Mouse (Mus musculus) lung, adult 2 months (tissue): Measurements from ENCODE around the gene Tmpo. TPM values are rescaled to one million over a fixed set of nuclear protein-coding genes. Genes with fewer than 3 reads are reported as not detected.

Experiments
- DNase-seq: peaks from one replicate; pipeline ENCODE4 v3.0.0; 2022
- H3K4me1 ChIP-seq: fragments of 200-500 bp; 2 replicates; pipeline ENCODE4 v1.6.1; 2011; ENCODE audit warnings: low read length; ENCODE audit not compliant: control insufficient read depth, insufficient read depth
- H3K4me3 ChIP-seq: fragments of 200-500 bp; replicated peaks from 2 replicates; pipeline ENCODE3; 2011; ENCODE audit warnings: low read depth, mild to moderate bottlenecking, control low read depth, low read length; ENCODE audit errors: extremely low read depth
- CTCF ChIP-seq: fragments of 200-500 bp; IDR thresholded peaks from 2 replicates; pipeline ENCODE4 v1.5.1; 2011; ENCODE audit warnings: mild to moderate bottlenecking, low read length, control low read depth; ENCODE audit not compliant: insufficient read depth
- POLR2A ChIP-seq: fragments of 200-500 bp; IDR thresholded peaks from 2 replicates; pipeline ENCODE4 v1.6.1; 2011; ENCODE audit warnings: low read depth, mild to moderate bottlenecking, control low read depth, low read length, borderline replicate concordance; ENCODE audit errors: extremely low read depth
- WGBS: fragments of 180-500 bp; shearing (Covaris S2); methylation state at CpG from one replicate; pipeline ENCODE4 v1.1.7; 2018; 5-methylcytosine and 5-hydroxymethylcytosine counted together
- polyA plus RNA-seq: library from polyadenylated mRNA; depleted of rRNA; stranded (reverse); fragments of >200 nt; gene quantifications from 2 replicates; pipeline ENCODE4 v1.2.3, GENCODE M21; 2012

Gene Tmpo
- polyA plus RNA-seq, 1 experiment = 40.4 TPM

DNA sequence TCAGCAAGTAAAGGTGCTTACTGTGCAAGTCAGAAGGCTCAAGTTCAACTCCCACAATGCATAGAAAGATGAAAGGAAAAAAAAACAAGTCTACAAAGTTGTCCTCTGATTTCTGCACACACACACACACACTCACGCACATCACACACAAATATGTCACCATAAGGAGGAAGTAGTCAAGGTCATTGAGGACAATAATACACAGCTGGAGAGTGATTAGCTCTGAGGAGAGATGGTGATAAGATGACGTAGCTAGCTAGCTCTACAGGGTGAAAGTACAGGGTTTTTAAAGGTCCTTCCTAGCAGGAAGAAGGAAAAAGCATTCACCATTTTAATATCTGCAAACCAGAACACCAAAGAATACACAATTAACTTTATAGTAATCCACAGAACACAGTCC is 53.7 kb downstream of the Tmpo start:
- no peak for DNase-seq
- WGBS = 43% methylated on average over 2 of the region's 2 CpGs
- Histone ChIP-seq H3K4me3 (no peak overlapping the region), H3K4me1 (no peaks in the 10 kb centered on the region)
- TF ChIP-seq CTCF (no peak), POLR2A (no peak)

DNA sequence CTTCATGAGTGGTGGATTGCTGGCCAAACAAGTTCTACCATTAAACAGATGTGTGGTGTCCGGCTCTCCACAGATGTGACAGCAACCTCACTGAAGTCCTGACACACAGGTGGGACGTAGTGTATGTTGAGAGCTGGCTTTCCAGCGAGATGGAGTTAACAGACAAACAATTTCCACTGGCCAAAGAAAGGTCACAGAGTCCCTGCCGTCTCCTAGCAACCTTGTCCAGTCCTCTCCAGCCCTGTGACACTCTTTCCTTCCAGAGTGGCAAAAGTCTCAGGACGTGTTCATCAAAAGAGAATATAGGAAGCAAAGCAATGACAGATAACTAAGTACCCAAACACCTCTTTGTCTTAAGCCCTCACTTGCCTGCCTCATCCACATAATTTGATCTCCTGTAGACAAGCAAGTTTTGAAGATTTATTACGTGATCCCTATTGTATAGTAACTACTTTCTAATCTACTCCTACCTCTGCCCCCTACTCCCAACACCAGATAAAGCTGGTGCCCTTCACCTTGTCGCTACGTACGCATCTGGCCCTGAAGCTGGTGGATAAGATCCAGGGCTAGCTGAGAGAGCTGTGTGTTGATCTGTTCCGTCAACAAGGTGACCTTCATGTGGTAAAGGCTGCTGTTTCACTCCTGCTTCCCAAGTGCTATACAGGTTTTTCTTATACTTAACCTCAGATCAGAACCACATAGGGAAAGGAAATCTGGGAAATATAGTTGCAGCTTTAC is 54.3 kb downstream of the Tmpo start:
- WGBS = 60% methylated on average over 10 of the region's 10 CpGs
- TF ChIP-seq CTCF (no peak), POLR2A (no peak)
- DNase-seq = no peak
- H3K4me1 ChIP-seq = peaks cover 3% of the 10 kb centered on the region; the same call in 1 of the 2 replicates
- no peak overlapping the region for H3K4me3 ChIP-seq

DNA sequence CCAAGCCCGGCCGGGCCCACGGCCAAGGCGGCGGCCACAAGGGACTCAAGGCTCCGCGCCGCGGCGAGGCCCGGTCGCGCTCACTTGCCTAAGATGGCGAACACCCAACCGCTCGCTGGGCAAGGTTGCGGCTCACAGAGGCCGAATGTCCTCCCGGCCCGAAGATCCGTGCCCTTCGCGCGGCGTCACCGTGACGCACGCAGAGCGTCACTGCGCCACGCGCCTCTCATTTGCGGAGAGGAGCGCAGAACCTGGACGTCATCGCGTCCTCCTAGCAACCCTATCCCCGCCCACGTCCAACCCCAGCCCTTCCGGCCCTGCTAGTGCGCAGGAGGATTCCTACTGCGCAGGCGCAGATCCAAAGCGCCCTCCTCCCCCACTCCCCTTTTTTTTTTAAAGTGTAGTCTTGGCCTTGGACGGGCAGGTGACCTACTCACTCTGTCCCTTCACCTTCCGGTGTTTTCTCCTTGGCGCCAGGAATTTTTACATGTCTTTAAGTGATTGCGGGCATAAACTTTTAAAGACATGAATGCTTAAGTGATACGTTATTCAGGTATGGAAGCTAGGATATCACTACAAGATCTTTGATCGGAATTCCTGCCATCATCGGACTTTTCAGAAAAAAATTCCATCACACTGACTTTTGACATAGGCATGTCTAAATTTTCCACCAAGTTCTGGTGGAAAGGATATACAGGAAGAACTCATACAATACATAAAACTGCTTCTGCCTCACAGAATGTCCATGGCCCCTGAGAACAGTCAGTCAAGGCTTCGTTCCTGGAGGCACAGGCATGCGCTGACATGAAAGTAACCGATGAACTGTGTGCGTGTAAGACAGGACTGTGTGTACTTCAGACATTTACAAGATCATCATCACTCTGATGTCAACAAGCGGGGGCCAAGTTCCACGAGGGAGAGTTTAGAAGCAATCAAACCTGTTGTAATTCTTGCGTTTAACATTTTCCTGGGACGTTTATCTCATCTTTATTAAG is 57.0 kb downstream of the Tmpo start, which contains the start of gene Slc25a3:
Gene Slc25a3, minus strand, starts transcription at position 232 of the 995 bp plus-strand sequence.
- Histone ChIP-seq H3K4me1 (peaks cover 3% of the 10 kb centered on the region; the same call in 1 of the 2 replicates), H3K4me3 (peak within 1 kb of the TSS; percentile 90)
- TF ChIP-seq CTCF (no peak), POLR2A (peak; percentile 99)
- DNase-seq = peak; percentile 98
- WGBS = 8% methylated on average over 59 of the region's 59 CpGs

DNA sequence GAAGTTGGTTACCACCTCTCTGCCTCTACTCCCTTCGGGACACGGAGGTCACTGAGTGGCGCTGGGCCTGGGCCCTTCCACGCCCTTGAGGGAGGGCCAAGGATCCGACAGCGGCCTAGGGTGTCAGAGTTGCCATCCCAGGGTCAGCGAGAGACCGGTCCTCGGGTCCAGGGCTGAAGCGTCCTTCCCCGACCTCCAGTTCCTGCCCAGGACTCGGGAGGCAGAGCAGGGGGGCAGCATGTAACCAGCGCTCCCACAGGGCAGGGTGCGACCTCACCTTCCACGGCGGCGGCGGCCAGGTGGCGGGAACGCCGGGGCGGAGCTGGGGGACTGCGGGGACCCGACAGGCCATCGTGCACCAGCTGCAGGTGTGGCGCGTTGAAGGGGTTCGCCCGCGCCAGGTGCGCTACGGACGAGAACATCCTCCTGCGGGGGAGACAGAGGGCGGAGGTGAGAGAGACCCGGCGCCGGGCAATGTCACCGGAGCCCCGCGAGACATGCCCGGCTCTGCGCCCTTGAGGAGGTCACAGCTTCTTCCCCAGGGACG is 57.8 kb downstream of the Tmpo start:
- WGBS = under 1% methylated on average over 44 of the region's 44 CpGs
- Histone ChIP-seq H3K4me3 (peak overlapping the region; percentile 90), H3K4me1 (peaks cover 3% of the 10 kb centered on the region; the same call in 1 of the 2 replicates)
- TF ChIP-seq POLR2A (no peak), CTCF (no peak)
- no peak for DNase-seq

DNA sequence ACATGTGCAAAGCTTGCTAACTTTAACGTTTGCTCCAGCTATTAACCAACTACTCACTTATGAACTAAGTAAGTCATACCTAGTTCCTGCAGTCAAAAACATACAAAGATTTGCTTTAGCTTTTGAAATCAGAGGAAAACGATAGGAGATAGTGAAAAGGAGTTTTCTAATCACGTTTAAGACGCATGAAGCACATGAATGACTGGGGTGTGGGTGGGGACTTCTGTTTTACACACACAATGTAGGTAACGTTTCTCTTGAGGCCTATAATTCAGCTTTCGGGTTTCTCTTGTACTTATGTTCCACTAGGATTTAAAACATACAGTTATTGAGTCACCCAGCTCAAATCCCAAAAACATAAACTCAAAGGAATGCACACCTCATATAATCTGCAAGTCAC is 58.5 kb downstream of the Tmpo start:
- peak overlapping the region; percentile 9 for H3K4me3 ChIP-seq
- no peak for TF ChIP-seq POLR2A
- TF ChIP-seq CTCF = no peak
- H3K4me1 ChIP-seq = peaks cover 3% of the 10 kb centered on the region; the same call in 1 of the 2 replicates
- WGBS = 13% methylated on average over 6 of the region's 6 CpGs
- no peak for DNase-seq

DNA sequence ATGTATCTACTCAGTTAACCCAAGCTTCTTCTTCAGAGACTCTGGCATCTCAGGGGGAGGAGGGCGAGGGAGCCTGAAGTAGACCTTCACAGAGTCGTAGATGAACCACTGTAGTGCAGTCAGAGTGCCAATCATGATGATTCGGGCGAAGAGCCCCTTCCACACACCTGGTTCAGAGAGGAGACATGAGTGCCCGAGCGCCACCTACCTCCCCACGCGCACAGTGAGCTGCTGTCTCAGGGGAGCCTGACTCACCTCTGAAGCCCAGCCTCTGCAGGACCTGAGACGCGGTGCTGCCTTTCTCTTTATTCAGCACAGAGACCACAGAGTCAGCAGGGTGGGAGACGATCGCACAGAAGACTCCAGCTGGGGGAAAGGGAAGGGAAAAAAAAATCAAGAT is 64.2 kb downstream of the Tmpo start:
- TF ChIP-seq POLR2A (no peak), CTCF (no peak)
- H3K4me1 ChIP-seq = peaks cover 1% of the 10 kb centered on the region; the same call in 1 of the 2 replicates
- 91% methylated on average over 12 of the region's 12 CpGs for WGBS
- no peak overlapping the region for H3K4me3 ChIP-seq
- no peak for DNase-seq

DNA sequence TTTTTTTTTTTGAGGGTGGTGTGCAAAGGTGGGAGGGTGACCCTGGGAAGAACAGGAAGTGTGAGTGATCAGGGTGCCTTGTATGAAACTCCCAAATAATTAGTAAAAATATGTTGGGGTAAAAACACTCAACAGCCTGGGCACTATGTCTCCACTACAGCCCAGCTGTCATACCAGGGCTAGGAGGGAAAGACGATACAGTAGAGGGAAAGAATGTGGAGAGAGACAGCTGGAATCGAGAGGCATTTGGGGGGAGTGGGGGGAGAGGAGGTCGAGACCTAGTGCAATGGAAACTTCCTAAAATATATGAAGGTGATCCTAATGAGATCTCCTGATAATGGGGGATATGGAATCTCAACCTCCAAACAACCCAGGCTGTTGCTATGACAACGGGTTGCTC is 71.3 kb downstream of the Tmpo start:
- Histone ChIP-seq H3K4me1 (no peaks in the 10 kb centered on the region), H3K4me3 (no peak overlapping the region)
- DNase-seq = no peak
- TF ChIP-seq POLR2A = no peak
- no peak for TF ChIP-seq CTCF
- 64% methylated on average over 4 of the region's 4 CpGs for WGBS

DNA sequence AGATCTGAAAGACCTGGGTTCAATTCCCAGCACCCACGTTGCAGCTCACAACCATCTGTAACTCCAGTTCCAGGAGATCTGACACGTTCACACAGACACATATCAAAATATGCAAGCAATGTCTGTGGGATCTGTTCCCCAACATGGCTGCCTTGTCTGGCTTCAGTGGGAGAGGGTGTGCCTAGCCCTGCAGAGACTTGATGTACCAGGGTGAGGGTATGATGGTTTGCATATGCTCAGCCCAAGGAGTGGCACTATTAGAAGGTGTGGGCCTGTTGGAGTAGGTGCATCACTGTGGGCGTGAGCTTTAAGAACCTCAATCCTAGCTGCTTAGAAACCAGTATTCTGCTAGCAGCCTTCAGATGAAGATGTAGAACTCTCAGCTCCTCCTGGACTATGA is 75.1 kb downstream of the Tmpo start:
- Histone ChIP-seq H3K4me1 (no peaks in the 10 kb centered on the region), H3K4me3 (no peak overlapping the region)
- WGBS = 85% methylated on average over 3 of the region's 3 CpGs
- DNase-seq = no peak
- TF ChIP-seq POLR2A = no peak
